Mouse (Mus musculus): ENCODE measurements around the gene Eef2.

GRCm38 (mm10) chr10:81136706-81137231 lies 39.7 kb upstream of the Eef2 start:
- TF ChIP-seq CTCF (IDR thresholded peaks at IDR 0.05; ENCODE audit: low read depth, low read length) (no peak), EP300 (IDR thresholded peaks at IDR 0.05; ENCODE audit: insufficient read depth, low read depth, low read length) (no peak)

Data from ES-Bruce4 (cell line).